Mouse (Mus musculus): ENCODE data around the gene Ephb2.

DNA sequence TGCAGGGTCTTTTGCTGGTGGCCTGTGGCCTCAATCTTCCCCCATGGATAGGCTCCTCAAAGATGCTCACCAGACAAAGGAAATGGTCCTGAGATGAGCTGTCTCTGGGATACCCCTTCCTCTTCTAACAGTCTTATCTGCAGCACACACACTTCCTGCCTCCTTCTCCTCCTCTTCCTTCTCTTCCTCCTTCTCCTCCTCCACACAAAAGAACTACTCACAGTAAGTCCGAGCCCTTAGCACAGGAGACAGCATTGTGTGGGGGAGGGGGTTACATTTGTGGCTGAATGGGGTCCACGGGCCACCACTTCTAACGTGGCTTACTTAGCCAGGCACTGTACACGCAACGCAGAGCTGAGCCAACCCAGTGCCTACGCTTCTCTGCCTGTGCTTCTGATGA is 182.8 kb downstream of the Ephb2 start:
- no peak for TF ChIP-seq POLR2A (IDR thresholded peaks at IDR 0.05; ENCODE audit: low read depth, low read length)
- TF ChIP-seq CTCF (IDR thresholded peaks at IDR 0.05; ENCODE audit: extremely low read depth, insufficient read depth, insufficient read length, insufficient replicate concordance) = no peak

All from spleen, adult 2 months (tissue).